Mouse (Mus musculus) heart, embryonic 15.5 days (tissue): ENCODE data around the gene Dpp9. TPM values are rescaled to one million over a fixed set of nuclear protein-coding genes. Genes with fewer than 3 reads are reported as not detected.

Experiments
- ATAC-seq: fragments of 200-750 bp; cut with Nextera tagmentation; replicated peaks from 2 replicates; pipeline ENCODE4 v1.8.0; 2017; ENCODE audit warnings: low read depth, moderate TSS enrichment; ENCODE audit not compliant: insufficient number of reproducible peaks, insufficient read depth, low FRiP score
- H3K27ac ChIP-seq: fragments of 300-500 bp; sonication (generic); 2 replicates; pipeline ENCODE4 v1.5.1; 2015; ENCODE audit warnings: mild to moderate bottlenecking, inconsistent platforms
- H3K27me3 ChIP-seq: fragments of 300-500 bp; sonication (generic); 2 replicates; pipeline ENCODE4 v1.6.1; 2015; ENCODE audit warnings: inconsistent platforms
- H3K36me3 ChIP-seq: fragments of 300-500 bp; sonication (generic); 2 replicates; pipeline ENCODE4 v1.6.1; 2015; ENCODE audit warnings: mild to moderate bottlenecking, inconsistent platforms
- H3K4me1 ChIP-seq: fragments of 300-500 bp; sonication (generic); replicated peaks from 2 replicates; pipeline ENCODE4 v1.6.1; 2015; ENCODE audit warnings: inconsistent platforms
- H3K4me2 ChIP-seq: fragments of 300-500 bp; sonication (generic); 2 replicates; pipeline ENCODE4 v1.6.1; 2015; ENCODE audit warnings: inconsistent platforms, mild to moderate bottlenecking, moderate library complexity
- H3K4me3 ChIP-seq: fragments of 300-500 bp; sonication (generic); 2 replicates; pipeline ENCODE4 v1.5.1; 2015; ENCODE audit warnings: mild to moderate bottlenecking, inconsistent platforms
- H3K9ac ChIP-seq: fragments of 300-500 bp; sonication (generic); 2 replicates; pipeline ENCODE4 v1.6.1; 2015; ENCODE audit warnings: mild to moderate bottlenecking, inconsistent platforms
- H3K9me3 ChIP-seq: fragments of 300-500 bp; sonication (generic); replicated peaks from 2 replicates; pipeline ENCODE4 v1.6.1; 2016; ENCODE audit warnings: inconsistent platforms
- WGBS: fragments of 180-500 bp; shearing (Covaris S2); methylation state at CpG from one replicate; pipeline ENCODE4 v1.1.7; 2015; ENCODE audit warnings: mixed read lengths; 5-methylcytosine and 5-hydroxymethylcytosine counted together
- polyA plus RNA-seq: library from polyadenylated mRNA; unstranded; fragments of >200 nt; fragmentation: Nextera tagmentation; extraction: Ambion mirVana; gene quantifications from 2 replicates; pipeline ENCODE4 v1.2.1, GENCODE M21; 2015

The Dpp9 gene
- polyA plus RNA-seq, 1 experiment from 2014 or later = 19.7 TPM

- H3K36me3 ChIP-seq = peaks cover 82% of the 10 kb centered on the region
- no peaks in the 10 kb centered on the region for H3K4me1 ChIP-seq
- no peak for ATAC-seq
- H3K4me3 ChIP-seq = no peak overlapping the region
- H3K4me2 ChIP-seq = no peak overlapping the region
- no peak overlapping the region for H3K27ac ChIP-seq
- no peak overlapping the region for H3K9ac ChIP-seq
- H3K27me3 ChIP-seq = no peaks in the 10 kb centered on the region
- H3K9me3 ChIP-seq = no peaks in the 10 kb centered on the region
- 54% methylated on average over 3 of the region's 3 CpGs for WGBS
Measured at GRCm38 (mm10) chr17:56203729-56204128, 15.0 kb downstream of the Dpp9 start.

- Histone ChIP-seq H3K27ac (no peak overlapping the region), H3K27me3 (no peaks in the 10 kb centered on the region), H3K4me1 (no peaks in the 10 kb centered on the region), H3K9me3 (no peaks in the 10 kb centered on the region), H3K36me3 (peaks cover 85% of the 10 kb centered on the region), H3K4me3 (no peak overlapping the region), H3K4me2 (no peak overlapping the region), H3K9ac (no peak overlapping the region)
- 89% methylated on average over 8 of the region's 8 CpGs for whole genome bisulfite sequencing
- no peak for ATAC-seq
Measured at GRCm38 (mm10) chr17:56202476-56202875, 16.2 kb downstream of the Dpp9 start.

- Histone ChIP-seq H3K9ac (no peak overlapping the region), H3K4me1 (no peaks in the 10 kb centered on the region), H3K4me3 (no peak overlapping the region), H3K27ac (no peak overlapping the region), H3K4me2 (no peak overlapping the region), H3K27me3 (no peaks in the 10 kb centered on the region), H3K36me3 (peaks cover 86% of the 10 kb centered on the region), H3K9me3 (no peaks in the 10 kb centered on the region)
- no peak for ATAC-seq
- 67% methylated on average over 3 of the region's 3 CpGs for WGBS
Measured at GRCm38 (mm10) chr17:56201642-56202041, 17.1 kb downstream of the Dpp9 start.

GRCm38 (mm10) chr17:56200586-56200985 lies 18.1 kb downstream of the Dpp9 start:
- WGBS = 84% methylated on average over 9 of the region's 9 CpGs
- H3K9me3 ChIP-seq = no peaks in the 10 kb centered on the region
- no peak overlapping the region for H3K27ac ChIP-seq
- H3K4me2 ChIP-seq = no peak overlapping the region
- H3K36me3 ChIP-seq = peaks cover 85% of the 10 kb centered on the region
- no peaks in the 10 kb centered on the region for H3K4me1 ChIP-seq
- H3K4me3 ChIP-seq = no peak overlapping the region
- no peak overlapping the region for H3K9ac ChIP-seq
- no peak for ATAC-seq
- no peaks in the 10 kb centered on the region for H3K27me3 ChIP-seq

GRCm38 (mm10) chr17:56196860-56197259 lies 21.8 kb downstream of the Dpp9 start:
- no peaks in the 10 kb centered on the region for H3K27me3 ChIP-seq
- no peaks in the 10 kb centered on the region for H3K4me1 ChIP-seq
- no peak for ATAC-seq
- no peak overlapping the region for H3K9ac ChIP-seq
- H3K9me3 ChIP-seq = no peaks in the 10 kb centered on the region
- whole genome bisulfite sequencing = 74% methylated on average over 2 of the region's 2 CpGs
- H3K4me3 ChIP-seq = no peak overlapping the region
- no peak overlapping the region for H3K27ac ChIP-seq
- H3K4me2 ChIP-seq = no peak overlapping the region
- H3K36me3 ChIP-seq = peaks cover 83% of the 10 kb centered on the region

GRCm38 (mm10) chr17:56194765-56195164 lies 23.9 kb downstream of the Dpp9 start:
- no peak; the same call in 1 of the 2 replicates for ATAC-seq
- peaks cover 86% of the 10 kb centered on the region for H3K36me3 ChIP-seq

GRCm38 (mm10) chr17:56194357-56194756 lies 24.3 kb downstream of the Dpp9 start:
- Histone ChIP-seq H3K4me3 (no peak overlapping the region), H3K27me3 (no peaks in the 10 kb centered on the region), H3K36me3 (peaks cover 89% of the 10 kb centered on the region), H3K27ac (no peak overlapping the region), H3K4me1 (no peaks in the 10 kb centered on the region), H3K9me3 (no peaks in the 10 kb centered on the region), H3K4me2 (no peak overlapping the region), H3K9ac (no peak overlapping the region)
- no peak for ATAC-seq
- 89% methylated on average over 12 of the region's 12 CpGs for WGBS

More at GRCm38 (mm10) chr17:56194765-56195164, 23.9 kb downstream of the Dpp9 start:
- H3K27me3 ChIP-seq = no peaks in the 10 kb centered on the region
- H3K4me3 ChIP-seq = no peak overlapping the region
- H3K4me1 ChIP-seq = no peaks in the 10 kb centered on the region
- no peak overlapping the region for H3K4me2 ChIP-seq
- 89% methylated on average over 13 of the region's 13 CpGs for WGBS
- H3K27ac ChIP-seq = no peak overlapping the region
- no peak overlapping the region for H3K9ac ChIP-seq
- H3K9me3 ChIP-seq = no peaks in the 10 kb centered on the region

GRCm38 (mm10) chr17:56191266-56191665 lies 27.4 kb downstream of the Dpp9 start:
- Histone ChIP-seq H3K9ac (no peak overlapping the region), H3K27ac (no peak overlapping the region), H3K9me3 (no peaks in the 10 kb centered on the region), H3K4me1 (no peaks in the 10 kb centered on the region), H3K4me3 (no peak overlapping the region), H3K36me3 (peaks cover 84% of the 10 kb centered on the region), H3K27me3 (no peaks in the 10 kb centered on the region), H3K4me2 (no peak overlapping the region)
- ATAC-seq = no peak
- 82% methylated on average over 6 of the region's 6 CpGs for WGBS

- Histone ChIP-seq H3K4me1 (peaks cover 25% of the 10 kb centered on the region), H3K27ac (peak overlapping the region; percentile 67), H3K27me3 (no peaks in the 10 kb centered on the region), H3K9ac (0 out of 2 replicates have a peak overlapping the region, but pooled peaks have one; percentile 15), H3K36me3 (peaks cover 52% of the 10 kb centered on the region), H3K9me3 (no peaks in the 10 kb centered on the region), H3K4me3 (no peak overlapping the region; the same call in 1 of the 2 replicates), H3K4me2 (peak overlapping the region; percentile 85; the same call in 1 of the 2 replicates)
- 38% methylated on average over 11 of the region's 11 CpGs for WGBS
- no peak for ATAC-seq
Measured at GRCm38 (mm10) chr17:56185281-56186141, 33.2 kb downstream of the Dpp9 start.

- Histone ChIP-seq H3K36me3 (peaks cover 48% of the 10 kb centered on the region), H3K27ac (peak within 1 kb of the TSS; percentile 74), H3K9me3 (no peaks in the 10 kb centered on the region), H3K4me1 (peaks cover 25% of the 10 kb centered on the region), H3K4me3 (peak within 1 kb of the TSS; percentile 91), H3K27me3 (no peaks in the 10 kb centered on the region), H3K4me2 (peak within 1 kb of the TSS; percentile 85), H3K9ac (peak within 1 kb of the TSS; percentile 87)
- peak; percentile 91 for ATAC-seq
- under 1% methylated on average over 47 of the region's 47 CpGs for WGBS
Measured at GRCm38 (mm10) chr17:56183658-56184103, 35.0 kb downstream of the Dpp9 start, which contains the start of gene Mydgf. TSS of gene Mydgf (minus strand) at chr17:56183920.

GRCm38 (mm10) chr17:56182975-56183657 lies 35.6 kb downstream of the Dpp9 start:
- Histone ChIP-seq H3K9me3 (no peaks in the 10 kb centered on the region), H3K4me2 (peak overlapping the region; percentile 85), H3K36me3 (peaks cover 46% of the 10 kb centered on the region), H3K27me3 (no peaks in the 10 kb centered on the region), H3K27ac (peak overlapping the region; percentile 74), H3K4me1 (peaks cover 25% of the 10 kb centered on the region), H3K9ac (peak overlapping the region; percentile 87), H3K4me3 (peak overlapping the region; percentile 91)
- peak; percentile 33 for ATAC-seq
- under 1% methylated on average over 14 of the region's 14 CpGs for WGBS
